Mouse (Mus musculus) C2C12 (cell line): ENCODE results near the gene Map4k5. TPM values are rescaled to one million over a fixed set of nuclear protein-coding genes. Genes with fewer than 3 reads are reported as not detected.

Experiments
- H3K27me3 ChIP-seq: one replicate; pipeline ENCODE4 v1.6.1; 2011; ENCODE audit not compliant: control insufficient read depth, insufficient read depth, insufficient read length
- H3K36me3 ChIP-seq: one replicate; pipeline ENCODE4 v1.6.1; 2011; ENCODE audit not compliant: control insufficient read depth, insufficient read depth
- H3K4me3 ChIP-seq: one replicate; pipeline ENCODE4 v1.5.1; 2011; ENCODE audit warnings: mild to moderate bottlenecking, control low read depth; ENCODE audit not compliant: poor library complexity, insufficient read depth, severe bottlenecking
- H3K79me2 ChIP-seq: one replicate; pipeline ENCODE4 v1.6.1; 2011; ENCODE audit not compliant: control insufficient read depth, insufficient read depth
- H3K79me3 ChIP-seq: one replicate; pipeline ENCODE4 v1.6.1; 2011; ENCODE audit warnings: low read depth, control low read depth
- H3ac ChIP-seq: one replicate; pipeline ENCODE3; 2011; ENCODE audit warnings: low read depth; ENCODE audit not compliant: control insufficient read depth, insufficient read length
- CEBPB ChIP-seq: IDR thresholded peaks from one replicate; pipeline ENCODE4 v1.6.1; 2011; ENCODE audit warnings: low read depth, mild to moderate bottlenecking, control low read depth, moderate library complexity
- CTCF ChIP-seq: IDR thresholded peaks from one replicate; pipeline ENCODE4 v1.5.1; 2011; ENCODE audit not compliant: control insufficient read depth, insufficient read depth, insufficient read length
- FOSL1 ChIP-seq: IDR thresholded peaks from one replicate; pipeline ENCODE4 v1.8.0; 2011; ENCODE audit warnings: mild to moderate bottlenecking, low read length; ENCODE audit not compliant: poor library complexity, insufficient read depth, severe bottlenecking
- MAX ChIP-seq: IDR thresholded peaks from one replicate; pipeline ENCODE4 v1.6.1; 2011; ENCODE audit warnings: mild to moderate bottlenecking, control low read depth
- MYOD1 ChIP-seq: IDR thresholded peaks from one replicate; pipeline ENCODE4 v1.6.1; 2011; ENCODE audit warnings: low read depth; ENCODE audit not compliant: control insufficient read depth, insufficient read length
- MYOG ChIP-seq: IDR thresholded peaks from one replicate; pipeline ENCODE4 v1.6.1; 2011; ENCODE audit not compliant: control insufficient read depth, insufficient read length; ENCODE audit errors: extremely low read depth
- USF1 ChIP-seq: IDR thresholded peaks from one replicate; pipeline ENCODE4 v1.6.1; 2011; ENCODE audit warnings: low read depth, mild to moderate bottlenecking, control low read depth, moderate library complexity
- polyA plus RNA-seq: library from polyadenylated mRNA; unstranded; fragments of >200 nt; fragmentation: generic; extraction: Trizol; gene quantifications from one replicate; pipeline ENCODE4 v1.2.1, GENCODE M21; 2012; ENCODE audit warnings: missing spikeins

Map4k5 gene
- polyA plus RNA-seq, 1 experiment, result 8.3 TPM

DNA sequence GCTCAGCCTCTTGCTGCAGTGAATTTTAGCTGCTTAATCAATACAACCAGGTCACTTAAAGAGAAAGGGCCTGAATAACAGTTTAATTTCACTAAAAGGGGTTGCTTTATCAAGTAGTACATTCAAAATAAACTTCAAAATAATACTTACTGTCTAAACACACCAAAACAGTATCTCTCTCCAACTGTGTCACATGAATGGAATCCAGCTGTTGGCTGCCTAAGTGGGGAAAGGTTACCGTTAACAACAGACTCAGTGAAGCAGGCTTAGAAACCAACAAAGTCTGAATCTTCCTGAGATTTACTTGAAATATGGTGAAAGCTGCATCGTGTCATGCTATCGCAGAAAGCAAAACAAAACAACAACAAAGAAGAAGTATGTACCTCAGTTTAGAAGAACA, 80.0 kb downstream of the Map4k5 start:
- no peaks in the 10 kb centered on the region for H3K27me3 ChIP-seq
- no peak for TF ChIP-seq FOSL1
- no peak for TF ChIP-seq MAX
- no peak for TF ChIP-seq CTCF
- TF ChIP-seq MYOG, result no peak
- TF ChIP-seq USF1, result no peak
- no peak for TF ChIP-seq MYOD1
- no peak for TF ChIP-seq CEBPB

DNA sequence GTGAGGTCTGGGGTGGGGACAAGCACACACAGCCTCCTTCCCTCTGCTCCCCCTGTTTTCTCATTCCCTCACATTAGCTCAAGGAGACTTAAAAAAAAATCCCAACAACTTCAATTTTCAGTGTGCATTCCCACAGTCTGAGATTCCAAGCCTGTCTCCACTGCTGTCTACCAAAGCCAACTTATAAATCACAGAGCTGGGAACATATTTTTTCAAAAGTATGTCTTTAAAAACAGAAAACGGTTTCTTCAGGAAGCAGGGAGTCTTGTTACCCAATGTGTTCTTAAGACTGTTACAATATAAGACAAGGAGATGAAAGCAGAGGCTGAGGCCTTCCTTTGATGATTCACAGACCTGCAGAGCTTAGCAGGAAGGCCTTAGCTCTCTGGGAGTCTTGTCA, 81.0 kb downstream of the Map4k5 start:
- no peak for TF ChIP-seq MYOD1
- TF ChIP-seq MAX, result no peak
- TF ChIP-seq MYOG, result no peak
- no peak for TF ChIP-seq USF1
- TF ChIP-seq CTCF, result no peak
- no peak for TF ChIP-seq CEBPB
- Histone ChIP-seq H3K79me3 (no peaks in the 10 kb centered on the region), H3K36me3 (peaks cover 66% of the 10 kb centered on the region), H3K4me3 (no peak overlapping the region), H3K27me3 (no peaks in the 10 kb centered on the region), H3K79me2 (no peaks in the 10 kb centered on the region), H3ac (no peak overlapping the region)

More for the DNA sequence above, 80.0 kb downstream of the Map4k5 start:
- Histone ChIP-seq H3K4me3 (no peak overlapping the region), H3K36me3 (peaks cover 63% of the 10 kb centered on the region), H3K79me3 (no peaks in the 10 kb centered on the region), H3K79me2 (no peaks in the 10 kb centered on the region), H3ac (no peak overlapping the region)

DNA sequence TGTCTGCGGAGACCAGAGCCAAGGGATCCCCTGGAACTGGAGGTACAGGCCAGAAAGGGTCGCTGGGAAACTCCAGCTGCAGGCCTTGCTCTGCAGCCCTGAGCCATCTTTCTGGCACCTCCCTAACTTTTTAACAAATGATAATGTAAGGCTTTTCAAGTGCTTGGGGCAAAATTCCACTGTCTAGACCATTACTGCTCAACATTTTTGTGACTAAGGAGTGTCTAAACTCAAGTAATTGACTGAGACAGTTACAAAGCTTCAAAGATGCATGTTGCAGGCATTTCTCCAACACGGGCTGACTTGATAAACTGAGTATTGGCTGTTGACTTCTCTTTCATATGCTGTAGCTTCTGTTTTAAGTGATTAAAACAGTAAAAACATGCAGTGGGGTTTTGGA, 83.6 kb downstream of the Map4k5 start:
- H3K4me3 ChIP-seq, result no peak overlapping the region
- TF ChIP-seq USF1 (no peak), CEBPB (no peak), MYOD1 (no peak), MAX (no peak)
- H3K27me3 ChIP-seq, result no peaks in the 10 kb centered on the region
- H3K79me3 ChIP-seq, result no peaks in the 10 kb centered on the region
- H3K36me3 ChIP-seq, result peaks cover 64% of the 10 kb centered on the region
- no peak overlapping the region for H3ac ChIP-seq
- H3K79me2 ChIP-seq, result no peaks in the 10 kb centered on the region

DNA sequence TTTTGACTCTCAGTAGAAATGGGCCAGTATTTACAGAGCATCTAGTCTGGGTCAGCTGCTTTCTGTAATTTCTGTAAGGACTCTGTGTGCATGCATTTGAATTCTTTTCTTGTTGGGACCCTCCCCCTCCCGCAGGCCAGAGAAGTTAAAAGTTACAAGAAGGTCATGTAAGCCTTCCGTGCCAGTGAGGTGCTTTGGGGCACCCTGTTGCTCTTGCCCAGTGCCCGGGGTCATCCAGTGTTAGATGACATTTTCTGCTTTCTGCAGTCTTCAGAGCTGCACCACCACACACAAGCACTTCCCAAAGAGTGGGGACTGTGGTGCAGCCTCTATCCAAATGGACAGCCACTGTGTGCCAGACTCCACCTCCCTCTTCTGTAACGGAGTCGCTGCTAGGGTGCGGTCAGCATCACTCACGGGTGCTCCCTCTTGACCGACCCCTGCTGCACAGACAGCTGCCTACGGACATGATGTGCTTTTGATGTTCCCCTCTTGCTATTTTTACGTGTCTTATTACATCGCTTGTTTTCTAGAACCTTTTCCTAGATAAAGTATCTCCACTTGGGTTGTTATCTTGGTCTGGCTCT, 85.5 kb downstream of the Map4k5 start:
- Histone ChIP-seq H3K79me3 (no peaks in the 10 kb centered on the region), H3ac (no peak overlapping the region), H3K36me3 (peaks cover 66% of the 10 kb centered on the region), H3K27me3 (no peaks in the 10 kb centered on the region), H3K79me2 (no peaks in the 10 kb centered on the region), H3K4me3 (no peak overlapping the region)
- TF ChIP-seq CTCF, result no peak
- TF ChIP-seq USF1, result no peak
- TF ChIP-seq MYOD1, result no peak
- no peak for TF ChIP-seq MYOG
- TF ChIP-seq MAX, result no peak
- TF ChIP-seq CEBPB, result no peak
- no peak for TF ChIP-seq FOSL1

GRCm38 (mm10) chr12:69805148-69805547, 87.9 kb downstream of the Map4k5 start:
- H3K27me3 ChIP-seq, result no peaks in the 10 kb centered on the region
- no peak overlapping the region for H3K4me3 ChIP-seq
- no peak overlapping the region for H3ac ChIP-seq
- no peak for TF ChIP-seq CEBPB
- no peak for TF ChIP-seq MYOD1
- TF ChIP-seq FOSL1, result no peak
- no peak for TF ChIP-seq USF1
- TF ChIP-seq MAX, result no peak
- TF ChIP-seq CTCF, result no peak
- no peak for TF ChIP-seq MYOG
- H3K79me3 ChIP-seq, result no peaks in the 10 kb centered on the region
- peaks cover 55% of the 10 kb centered on the region for H3K36me3 ChIP-seq
- no peaks in the 10 kb centered on the region for H3K79me2 ChIP-seq

DNA sequence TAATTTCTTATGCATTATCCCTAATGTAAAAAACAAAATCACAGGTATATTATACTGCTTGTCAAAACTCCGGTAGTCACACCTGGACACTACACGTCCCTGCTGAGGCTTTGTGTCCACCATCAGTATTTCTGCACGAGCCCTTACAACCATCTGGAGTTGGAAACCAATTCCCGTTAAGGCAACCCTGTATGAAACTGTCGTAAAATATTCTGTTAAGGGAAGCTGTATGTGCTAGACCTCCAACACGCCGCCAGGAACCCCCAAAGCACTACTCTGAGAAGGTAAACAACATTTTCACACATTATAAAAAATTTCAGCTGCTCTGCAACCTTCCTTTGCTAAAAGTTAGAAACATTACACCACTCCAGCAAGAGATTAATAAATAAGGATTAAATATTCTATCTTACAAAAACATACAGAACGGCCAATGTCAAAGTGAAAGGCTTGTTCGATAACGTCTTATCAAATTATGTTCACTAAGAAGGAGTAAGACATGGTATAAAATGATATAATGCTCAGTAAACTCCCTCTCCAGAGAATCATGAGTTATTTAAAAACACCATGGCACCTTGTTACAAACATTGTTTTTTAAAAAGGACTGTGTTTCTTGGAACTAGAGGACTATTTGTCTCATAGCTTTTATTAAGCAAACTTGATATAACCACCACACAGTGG, 88.5 kb downstream of the Map4k5 start:
- Histone ChIP-seq H3ac (no peak overlapping the region), H3K79me2 (no peaks in the 10 kb centered on the region), H3K36me3 (peaks cover 51% of the 10 kb centered on the region), H3K79me3 (no peaks in the 10 kb centered on the region), H3K27me3 (no peaks in the 10 kb centered on the region), H3K4me3 (no peak overlapping the region)
- no peak for TF ChIP-seq CEBPB
- no peak for TF ChIP-seq MAX
- TF ChIP-seq CTCF, result no peak
- no peak for TF ChIP-seq FOSL1
- TF ChIP-seq MYOG, result no peak
